Mouse (Mus musculus) spleen, postnatal 4 days (tissue): ENCODE data around the gene Gpt2.

Experiments used
- DNase-seq, 2 experiments: peaks; one replicate each; pipeline ENCODE4 v3.0.0; 2022; ENCODE audit warnings: low spot score in 2 of 2

The Gpt2 gene

DNA sequence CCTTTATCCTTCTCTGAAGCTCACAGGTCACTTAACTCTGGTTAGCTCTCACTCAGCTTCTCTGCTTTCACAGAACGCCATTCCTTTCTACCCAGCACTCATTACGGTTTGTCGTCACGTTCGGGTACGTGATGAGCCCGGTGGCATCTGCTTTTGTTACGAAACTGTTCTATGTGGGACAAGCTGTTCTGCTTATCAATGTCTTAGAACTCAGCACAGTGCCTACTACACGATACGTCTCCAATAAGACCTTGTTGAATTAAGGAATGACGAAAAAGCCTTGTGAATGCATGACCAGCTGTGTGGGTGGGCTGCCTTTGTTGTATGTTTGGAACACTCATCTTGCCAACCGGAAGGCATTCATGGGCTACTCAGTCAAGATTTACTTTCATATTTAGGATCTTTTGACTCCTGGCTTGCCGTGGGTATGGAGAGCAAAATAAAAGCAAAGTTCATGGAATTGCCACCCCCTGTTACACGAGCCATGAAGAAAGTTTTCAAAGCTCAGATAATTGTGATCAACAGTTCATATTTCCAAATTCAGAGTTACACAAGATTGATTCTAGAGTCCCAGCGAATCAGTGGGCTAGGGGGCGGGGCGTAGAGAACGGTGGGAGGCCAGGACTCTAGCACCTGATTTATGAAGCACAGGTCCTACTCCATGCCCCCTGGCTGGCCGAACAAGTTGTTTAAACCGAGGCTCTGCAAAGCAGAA, 4.3 kb upstream of the Gpt2 start:
- DNase-seq, result no peak

DNA sequence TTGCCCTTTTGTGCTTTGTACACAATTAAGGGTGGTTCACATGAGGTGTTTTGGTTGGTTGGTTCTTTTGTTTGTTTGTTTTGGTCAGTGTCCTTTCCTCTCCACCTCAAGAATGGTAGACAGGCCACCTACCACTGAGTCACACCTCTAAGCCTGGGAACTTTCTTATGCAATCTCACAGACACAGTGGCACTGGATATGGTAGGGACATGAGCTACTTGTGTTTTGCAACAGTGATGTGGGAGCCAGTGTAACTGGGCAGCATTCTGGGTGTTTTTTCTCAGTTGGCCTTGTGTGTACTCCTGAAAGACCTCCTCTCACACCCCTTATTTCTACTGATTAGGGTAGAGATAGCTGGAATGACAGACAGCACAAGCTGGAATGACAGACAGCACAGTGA, 3.7 kb upstream of the Gpt2 start:
- DNase-seq, result no peak

DNA sequence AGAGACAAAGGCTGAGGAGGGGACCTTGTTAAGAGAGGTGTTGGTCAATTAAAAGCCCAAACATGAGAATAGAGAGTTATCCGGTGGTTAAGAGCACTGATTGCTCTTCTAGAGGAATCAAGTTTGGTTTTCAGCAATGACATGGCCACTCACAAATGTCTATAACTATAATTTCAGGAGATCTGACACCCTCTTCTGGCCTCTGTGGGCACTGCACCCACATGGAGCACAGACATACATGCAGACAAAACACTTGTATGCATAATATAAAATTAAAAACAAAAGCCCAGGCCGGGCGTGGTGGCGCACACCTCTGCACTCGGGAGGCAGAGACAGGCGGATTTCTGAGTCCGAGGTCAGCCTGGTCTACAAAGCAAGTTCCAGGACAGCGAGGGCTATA, 2.8 kb upstream of the Gpt2 start:
- no peak for DNase-seq

DNA sequence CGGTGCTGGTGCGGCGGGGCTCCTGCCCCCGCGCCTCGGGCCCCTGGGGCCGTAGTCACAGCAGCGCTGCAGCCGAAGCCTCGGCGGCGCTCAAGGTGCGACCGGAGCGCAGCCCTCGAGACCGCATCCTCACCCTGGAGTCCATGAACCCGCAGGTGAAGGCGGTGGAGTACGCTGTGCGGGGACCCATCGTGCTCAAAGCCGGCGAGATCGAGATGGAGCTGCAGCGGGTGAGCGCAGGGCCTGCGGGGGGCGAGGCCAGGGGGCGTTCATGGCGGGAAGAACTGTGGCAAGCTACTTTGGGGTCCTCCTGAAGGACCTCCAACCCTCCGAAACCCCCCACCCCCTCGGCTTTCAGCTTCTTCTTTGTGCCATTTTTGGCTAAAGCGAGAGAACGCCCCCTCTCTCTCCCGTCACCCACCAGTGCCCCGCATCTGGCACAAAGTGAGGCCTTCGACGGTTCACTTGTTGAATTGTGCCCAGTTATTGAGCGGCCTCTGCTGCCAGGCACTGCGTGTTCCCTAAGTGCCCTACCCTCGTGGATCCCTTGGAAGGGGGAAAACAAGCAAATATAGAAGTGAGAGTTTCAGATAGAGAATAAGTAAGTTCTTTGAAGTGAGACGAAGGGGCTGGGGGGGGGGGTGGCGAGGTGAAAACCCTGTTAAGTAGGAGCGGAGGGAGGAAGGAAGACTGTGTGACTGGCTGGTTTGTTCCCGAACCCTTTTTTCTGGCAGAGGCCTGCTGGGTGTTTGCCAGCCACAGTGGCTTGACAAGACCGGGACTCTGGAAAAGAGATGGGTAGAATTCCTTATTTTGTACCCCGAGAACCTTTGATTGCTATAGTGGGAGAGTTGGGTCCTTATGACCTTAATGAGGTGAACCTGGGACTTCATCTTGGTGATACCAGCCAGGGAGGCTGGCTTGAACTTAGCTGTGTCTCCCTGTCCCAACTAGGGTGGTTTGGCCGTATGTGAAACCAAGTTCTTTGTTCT, 860 bp downstream of the Gpt2 start:
- no peak for DNase-seq

DNA sequence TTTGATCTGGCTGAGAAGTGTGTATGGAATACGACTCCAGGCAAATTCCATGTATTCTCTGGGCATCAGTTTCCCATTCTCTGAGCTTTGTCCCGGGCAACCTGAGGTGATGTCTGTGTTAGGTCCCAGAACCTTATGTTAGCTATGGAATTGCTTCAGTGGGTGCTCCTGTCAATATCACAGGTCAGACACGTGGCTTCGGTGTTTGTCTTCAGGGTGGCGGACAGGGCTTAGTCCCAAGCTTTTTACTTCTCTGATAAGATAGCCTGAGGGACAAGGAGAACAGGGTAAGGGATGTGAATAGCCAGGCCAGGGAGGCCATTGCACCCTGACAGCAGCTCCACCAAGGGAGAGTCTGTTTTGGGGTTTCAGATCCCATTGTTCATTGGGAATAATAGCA, 3.7 kb downstream of the Gpt2 start:
- DNase-seq, result no peak

DNA sequence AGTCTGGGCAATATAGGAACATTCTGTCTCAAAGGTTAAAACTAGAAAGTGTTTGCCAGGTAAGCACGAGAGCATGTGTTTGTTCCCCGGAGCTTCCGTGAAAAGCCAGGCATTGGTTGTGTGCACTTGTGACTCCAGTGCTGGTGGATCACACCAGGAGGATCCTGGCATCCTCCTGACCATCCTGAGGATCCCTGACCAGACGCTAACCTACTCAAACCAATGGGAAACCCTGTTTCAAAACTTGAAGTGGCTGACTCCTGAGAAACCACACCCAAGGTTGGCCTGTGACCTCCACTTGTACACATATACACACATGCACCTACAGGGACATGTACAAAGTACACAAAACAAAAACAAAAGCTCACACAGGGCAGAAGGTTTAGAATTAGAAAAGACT, 4.4 kb downstream of the Gpt2 start:
- DNase-seq, result no peak

DNA sequence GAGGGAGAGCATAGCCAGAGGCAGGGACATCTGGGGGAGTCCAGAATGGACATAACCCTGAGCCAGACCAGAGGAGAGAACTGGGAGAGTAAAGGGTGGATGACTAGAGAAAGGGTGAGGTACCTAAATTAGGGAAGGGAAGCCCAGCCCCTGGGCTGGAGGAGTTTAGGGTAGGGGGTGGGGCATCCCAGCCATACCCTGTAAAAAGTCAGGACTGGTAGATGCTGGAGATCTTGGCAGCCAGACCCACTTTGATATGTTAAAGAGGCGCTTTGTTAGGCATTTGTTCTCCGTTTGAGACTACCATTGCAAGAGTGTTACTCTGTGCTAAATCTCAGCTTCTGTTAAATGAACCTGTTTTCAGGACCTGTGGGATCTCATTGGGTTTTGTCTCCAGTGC, 6.2 kb downstream of the Gpt2 start:
- no peak for DNase-seq

DNA sequence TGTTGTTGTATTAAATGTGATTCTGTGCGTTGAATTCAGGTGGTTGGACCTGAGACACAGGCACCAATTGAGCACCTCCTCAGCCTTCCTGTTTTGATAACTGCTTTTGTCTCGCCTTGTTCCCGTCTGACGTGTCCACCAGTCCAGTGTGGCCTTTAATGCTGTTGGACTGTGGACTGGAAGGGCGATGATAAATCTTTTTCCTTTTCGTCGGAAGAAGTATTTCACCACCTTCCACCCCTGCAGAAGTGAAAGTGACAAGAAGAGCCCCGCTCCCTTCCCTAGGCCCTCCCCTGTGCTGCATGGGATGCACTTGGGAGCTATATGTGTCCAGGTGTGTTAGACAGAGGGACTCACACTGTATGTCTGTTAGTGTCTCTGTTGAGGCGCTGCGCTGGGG, 8.1 kb downstream of the Gpt2 start:
- DNase-seq, result no peak

DNA sequence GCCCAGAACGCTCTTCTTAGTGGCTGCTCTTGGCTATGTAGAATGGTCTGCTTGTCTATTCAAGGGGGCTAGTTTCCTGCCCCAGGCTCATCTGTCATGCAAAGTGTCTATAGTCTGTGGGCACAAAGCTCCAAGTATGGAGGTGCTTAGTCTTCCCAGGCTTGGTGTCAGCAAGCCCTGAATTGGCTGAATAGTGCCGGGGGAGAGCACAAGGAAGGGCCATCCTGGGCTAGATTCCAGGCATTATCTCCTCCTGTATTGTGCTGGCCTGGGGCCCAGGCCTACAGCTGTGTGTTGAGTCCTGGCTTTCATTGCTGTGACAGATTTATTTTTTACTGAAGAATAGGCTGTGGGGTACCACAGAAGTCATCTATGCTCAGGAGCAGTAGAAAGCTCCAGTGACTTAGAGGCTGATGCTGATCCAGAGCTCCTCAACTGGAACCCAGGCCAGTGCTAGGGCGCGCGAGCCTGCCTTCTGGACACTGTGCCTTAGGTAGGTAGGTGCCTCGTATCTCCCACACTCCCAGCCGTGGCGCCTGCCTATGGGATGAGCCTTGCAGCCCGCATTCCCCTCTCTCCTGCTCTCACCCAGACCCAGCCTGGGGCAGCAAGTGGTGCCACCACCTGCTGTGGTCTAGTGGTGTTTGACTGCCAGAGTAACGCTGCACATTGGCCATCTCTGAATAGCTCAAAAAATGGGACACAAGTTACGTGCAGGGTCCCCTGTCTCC, 8.7 kb downstream of the Gpt2 start:
- no peak for DNase-seq

DNA sequence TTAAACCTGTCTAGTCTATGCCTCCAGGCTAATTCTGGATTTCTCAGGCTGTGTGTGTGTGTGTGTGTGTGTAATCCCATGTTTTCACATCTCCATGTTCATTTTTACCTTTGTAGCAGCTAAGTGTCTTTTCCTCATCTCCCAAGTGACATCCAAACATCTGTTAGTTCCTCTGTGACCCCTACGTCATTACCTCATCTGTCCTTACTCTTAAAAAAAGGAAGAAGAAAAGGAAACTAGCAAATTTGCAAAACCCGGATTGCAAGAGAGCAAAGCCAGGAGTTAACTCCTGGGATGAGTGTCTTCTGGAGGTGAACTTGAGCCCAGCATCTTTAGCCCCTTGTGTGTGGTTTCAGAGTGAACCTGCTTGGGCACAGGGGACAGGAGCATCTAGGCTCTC, 10.0 kb downstream of the Gpt2 start:
- DNase-seq, result no peak

DNA sequence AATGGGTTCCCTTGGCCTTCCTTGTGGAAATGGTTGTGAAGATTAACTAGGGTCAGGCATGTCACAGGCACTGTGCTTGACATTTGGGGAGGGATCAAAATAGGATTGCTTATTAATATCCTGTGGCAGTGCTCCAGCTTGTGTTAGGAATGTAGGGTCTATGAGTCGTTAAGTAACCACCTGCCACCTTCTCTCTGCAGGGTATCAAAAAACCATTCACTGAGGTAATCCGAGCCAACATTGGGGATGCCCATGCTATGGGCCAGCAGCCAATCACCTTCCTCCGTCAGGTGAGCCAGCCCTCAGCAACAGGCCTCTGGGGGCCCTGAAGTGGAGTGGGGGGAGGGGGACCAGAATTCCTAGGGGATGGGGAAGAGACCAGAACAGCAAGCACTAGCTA, 10.7 kb downstream of the Gpt2 start:
- no peak for DNase-seq

DNA sequence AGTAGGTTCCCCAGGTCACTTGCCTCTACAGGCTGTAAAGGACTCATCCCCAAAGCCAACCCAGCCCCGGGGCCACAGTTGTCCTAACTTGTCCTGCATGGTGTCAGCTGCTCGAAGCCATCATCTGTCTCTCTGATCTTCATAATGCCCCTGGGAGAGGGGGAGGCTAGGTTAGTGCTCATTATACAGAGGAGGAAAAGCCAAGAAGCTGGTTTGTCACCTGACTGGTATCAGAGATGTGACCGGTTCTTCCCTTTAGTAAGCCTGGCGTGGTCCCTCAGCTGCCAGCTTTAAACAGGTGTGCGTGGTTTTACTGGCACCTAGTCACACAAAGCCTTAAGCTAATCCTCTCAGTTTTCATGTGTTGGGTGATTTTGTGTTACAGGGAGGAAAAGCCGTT, 12.3 kb downstream of the Gpt2 start:
- DNase-seq, result no peak

DNA sequence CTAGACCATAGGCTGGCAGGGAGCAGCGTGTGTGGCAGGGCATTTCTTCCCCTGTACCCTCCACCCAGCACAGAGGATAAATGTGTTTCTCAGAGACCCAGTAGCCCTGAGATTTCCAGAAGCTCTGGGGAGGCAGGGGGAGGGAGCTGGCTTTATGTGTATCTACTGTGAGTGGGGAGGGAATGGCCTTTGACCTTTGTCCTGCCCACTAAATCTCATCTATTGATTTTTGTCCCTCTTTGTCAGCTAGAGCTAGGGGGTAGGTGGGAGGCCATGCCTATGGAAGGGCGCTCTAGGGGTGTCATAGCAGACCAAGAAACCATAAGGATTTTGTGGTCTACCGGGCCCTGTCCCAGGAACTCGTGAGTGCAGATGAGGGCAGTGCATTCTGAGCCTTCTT, 14.2 kb downstream of the Gpt2 start:
- DNase-seq, result no peak

DNA sequence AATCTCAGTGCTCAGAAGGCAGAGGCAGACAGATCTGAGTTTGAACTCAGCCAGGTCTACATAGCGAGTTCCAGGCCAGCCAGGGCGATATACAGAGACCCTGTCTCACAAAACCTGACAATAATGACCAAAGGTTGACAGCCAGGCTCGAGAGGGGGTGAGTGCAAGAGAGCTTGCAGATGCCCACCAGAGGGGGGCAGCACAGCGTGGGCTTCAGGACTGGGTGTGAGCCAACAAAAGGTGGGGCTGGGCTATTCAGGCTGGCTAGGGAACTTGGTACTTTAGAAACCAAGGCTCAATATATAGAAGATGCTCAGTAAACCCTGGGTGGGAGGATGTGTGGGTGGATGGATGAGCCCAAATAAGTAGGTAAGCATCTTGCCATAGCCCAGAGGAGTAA, 16.3 kb downstream of the Gpt2 start:
- no peak for DNase-seq

DNA sequence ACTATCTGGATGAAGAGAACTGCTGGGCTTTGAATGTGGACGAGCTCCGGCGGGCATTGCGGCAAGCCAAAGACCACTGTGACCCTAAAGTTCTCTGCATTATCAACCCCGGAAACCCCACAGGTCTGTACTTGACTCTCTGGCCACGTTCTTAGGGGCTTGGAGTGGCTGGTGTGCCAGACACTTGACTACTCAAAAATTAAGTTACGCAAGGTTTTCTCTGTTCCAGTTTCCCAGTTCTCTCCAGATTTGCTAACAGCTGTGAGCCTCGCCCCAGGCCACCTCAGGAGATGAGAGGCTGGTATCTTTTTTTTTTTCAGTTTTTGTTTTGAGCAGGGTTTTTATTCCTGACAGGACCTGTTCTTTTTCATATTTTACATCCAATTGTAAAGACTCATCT, 19.9 kb downstream of the Gpt2 start:
- DNase-seq, result no peak

DNA sequence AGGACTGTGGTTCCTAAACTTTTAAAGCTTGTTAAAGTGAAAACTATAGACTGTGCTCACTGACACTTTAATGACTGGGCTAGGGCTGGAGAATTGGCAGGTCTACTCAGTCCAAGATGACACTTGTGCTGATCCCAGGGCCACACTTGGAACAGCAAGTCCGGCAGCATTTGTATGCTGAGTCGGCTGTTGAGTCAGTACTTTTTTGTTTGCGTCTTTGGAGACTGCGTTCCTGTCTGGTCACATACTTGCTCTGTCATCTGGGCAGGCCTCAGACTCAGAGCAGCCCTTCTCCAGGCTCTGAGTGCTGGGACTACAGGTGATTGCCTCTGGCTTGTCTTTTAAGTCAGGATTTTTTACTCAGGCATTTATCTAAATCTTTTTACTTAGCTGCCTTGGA, 20.9 kb downstream of the Gpt2 start:
- no peak for DNase-seq

DNA sequence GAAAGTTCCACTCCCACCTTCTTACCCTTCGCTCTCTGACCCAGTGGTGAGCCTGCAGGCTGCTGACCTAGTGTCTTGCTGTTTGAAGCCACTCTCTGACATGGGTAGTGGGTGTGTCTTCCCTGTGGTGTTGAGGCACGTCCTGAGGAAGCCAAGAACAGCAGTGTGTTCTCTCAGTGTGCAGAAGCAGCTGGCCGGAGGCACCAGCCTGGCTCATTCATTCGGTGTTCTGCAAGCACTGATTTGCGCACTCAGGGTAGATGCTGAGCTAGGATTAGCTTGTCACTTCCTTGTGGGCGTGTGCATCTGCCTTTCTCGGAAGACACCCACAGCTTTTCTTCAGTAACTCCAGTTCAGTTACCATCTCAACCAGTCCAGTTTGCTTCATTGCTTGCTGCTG, 23.0 kb downstream of the Gpt2 start:
- no peak for DNase-seq

DNA sequence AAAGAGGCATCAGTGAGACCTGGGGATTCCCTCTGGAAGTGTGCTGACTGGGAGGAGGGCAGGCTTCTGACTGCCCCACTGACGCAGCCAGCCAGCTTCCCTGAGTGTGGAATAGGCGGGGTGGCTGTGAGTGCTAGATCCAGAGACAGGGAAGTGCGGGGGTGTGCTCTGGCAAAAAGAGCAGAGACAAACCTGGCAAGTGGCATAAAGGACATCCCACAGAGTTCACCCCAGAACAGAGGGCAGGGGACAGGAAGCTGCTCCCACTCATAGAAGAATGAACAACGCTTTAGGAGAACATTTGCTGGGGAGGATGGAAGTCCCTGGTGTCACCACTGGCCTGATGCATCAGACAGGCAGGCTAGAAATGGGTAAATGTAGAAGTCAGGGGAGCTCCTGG, 25.0 kb downstream of the Gpt2 start:
- no peak for DNase-seq

DNA sequence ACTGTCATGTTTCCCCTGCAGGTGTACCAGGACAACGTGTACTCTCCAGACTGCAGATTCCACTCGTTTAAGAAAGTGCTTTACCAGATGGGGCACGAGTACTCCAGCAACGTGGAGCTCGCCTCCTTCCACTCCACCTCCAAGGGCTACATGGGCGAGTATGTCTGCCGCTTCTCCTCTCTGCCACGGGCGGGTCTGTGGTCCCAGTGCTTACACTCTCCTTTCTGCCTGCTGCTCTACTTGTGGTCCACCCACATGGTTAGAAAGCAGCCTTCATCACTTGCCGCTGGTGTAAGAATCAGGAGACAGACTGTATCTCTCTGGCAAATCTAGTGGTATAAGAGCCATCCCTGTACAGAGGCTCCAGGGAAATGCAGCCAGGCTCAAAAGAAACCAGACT, 25.6 kb downstream of the Gpt2 start:
- DNase-seq, result no peak

DNA sequence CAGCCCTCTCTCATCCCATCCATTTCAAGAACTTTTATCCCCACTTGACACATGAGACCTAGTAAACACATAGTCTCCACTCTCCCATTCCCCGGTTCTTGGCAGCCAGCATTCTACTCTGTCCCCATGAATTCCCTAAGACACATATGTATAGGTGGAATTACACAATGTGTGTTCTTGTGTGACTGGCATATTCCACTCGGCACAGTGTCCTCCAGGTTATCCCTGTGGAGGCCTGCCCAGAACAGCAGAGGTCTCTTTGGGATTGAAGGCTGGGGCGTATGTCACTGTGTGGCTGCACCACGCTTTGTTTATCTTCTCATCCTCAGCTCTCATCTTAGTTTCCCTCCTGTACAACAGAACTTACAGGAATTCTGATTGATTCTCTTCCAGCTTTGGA, 28.2 kb downstream of the Gpt2 start:
- DNase-seq, result no peak

DNA sequence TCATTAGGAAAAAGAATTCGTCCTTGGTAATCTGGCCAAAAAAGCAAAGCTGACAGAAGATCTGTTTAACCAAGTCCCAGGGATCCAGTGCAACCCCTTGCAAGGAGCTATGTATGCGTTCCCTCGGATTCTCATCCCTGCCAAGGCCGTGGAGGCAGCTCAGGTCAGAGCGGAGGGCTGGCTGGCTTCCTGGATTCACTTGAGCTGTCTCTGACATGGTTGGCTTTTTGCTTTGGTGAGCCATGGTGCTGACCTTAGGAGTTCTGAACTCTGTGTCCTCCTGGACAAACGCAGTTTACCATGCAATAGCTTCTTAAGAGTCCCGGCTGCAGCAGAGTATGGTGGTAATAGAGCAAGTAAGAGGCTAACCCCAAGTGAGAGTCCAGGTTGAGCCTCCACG, 29.0 kb downstream of the Gpt2 start:
- DNase-seq, result no peak

DNA sequence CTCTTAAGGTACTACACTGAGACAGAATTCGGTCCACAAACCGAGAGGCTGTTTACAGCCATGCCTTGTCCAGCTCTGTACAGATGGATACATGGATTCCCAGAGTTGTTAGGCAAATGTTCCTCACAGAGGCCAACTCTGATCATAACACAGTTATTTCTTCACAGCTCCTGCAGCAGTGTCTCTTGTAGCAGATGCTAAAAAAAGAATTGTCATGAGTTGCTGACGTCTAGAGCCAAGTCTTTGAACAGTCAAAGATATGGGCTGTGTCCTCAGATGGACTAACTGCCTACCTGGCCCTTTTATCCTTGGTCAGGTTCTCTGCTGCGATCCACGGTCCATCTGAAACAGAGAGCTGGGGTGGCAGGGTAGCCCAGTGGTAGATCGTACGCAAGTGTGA, 31.7 kb downstream of the Gpt2 start:
- no peak for DNase-seq

DNA sequence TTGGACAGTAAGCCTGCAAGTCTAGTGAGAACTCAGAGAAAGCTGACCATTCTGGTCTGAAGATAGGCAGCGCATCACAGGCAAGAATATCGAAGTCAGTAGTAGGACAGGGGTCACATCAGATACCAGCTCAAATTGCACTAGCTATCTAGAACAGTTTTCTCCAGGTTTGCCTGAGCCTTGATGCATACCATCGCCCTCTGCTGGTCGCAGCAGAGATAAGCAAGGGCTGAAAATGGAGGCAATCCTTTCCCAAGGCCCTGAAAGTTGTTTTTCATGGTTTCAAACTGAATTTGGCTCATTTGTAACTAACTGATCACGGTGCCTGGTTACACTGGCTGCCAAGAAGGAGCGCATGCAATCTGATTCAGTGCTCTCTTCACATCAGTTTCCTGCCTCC, 33.7 kb downstream of the Gpt2 start:
- peak; percentile 48 to 78 for DNase-seq
